Mouse (Mus musculus) forebrain, embryonic 12.5 days (tissue): ENCODE data around the gene Nav1. TPM values are rescaled to one million over a fixed set of nuclear protein-coding genes. Genes with fewer than 3 reads are reported as not detected.

ENCODE experiments used
- microRNA-seq: library from miRNA; unstranded; fragments of <30 nt; microRNA quantifications from one replicate; pipeline ENCODE4, GENCODE M21; 2017
- polyA plus RNA-seq: library from polyadenylated mRNA; unstranded; fragments of >200 nt; fragmentation: Nextera tagmentation; extraction: Ambion mirVana; gene quantifications from 2 replicates; pipeline ENCODE4 v1.2.1, GENCODE M21; 2016

Gene Nav1
- polyA plus RNA-seq, 1 experiment from 2014 or later, result 32.4 TPM

Small RNA genes within 50 kb of the gene (microRNA-seq; reads per million reads assigned to microRNA genes)
- gene Mir1231, result 1.2 reads per million

Other genes with a start within 250 kb of the Nav1 start
- gene Shisa4, start 232.1 kb downstream of the Nav1 start, polyA plus RNA-seq, result 67.3 and 70.6 TPM in 2 replicates
- gene Ipo9, start 176.8 kb downstream of the Nav1 start, polyA plus RNA-seq, result 198 and 214 TPM in 2 replicates
- gene Csrp1, start 112.8 kb upstream of the Nav1 start, polyA plus RNA-seq, result 31.6 and 33.9 TPM in 2 replicates
- gene Phlda3, start 158.8 kb upstream of the Nav1 start, polyA plus RNA-seq, result 14.8 and 16.9 TPM in 2 replicates
- gene Tnni1, start 172.1 kb upstream of the Nav1 start, polyA plus RNA-seq, result 0.85 and 1.4 TPM in 2 replicates
- 0.84 and 0.87 TPM in 2 replicates for gene Lad1, start 211.3 kb upstream of the Nav1 start, polyA plus RNA-seq
- 1.5 TPM in 2 replicates for gene Tnnt2, start 229.1 kb upstream of the Nav1 start, polyA plus RNA-seq